Mouse (Mus musculus) CH12.LX (cell line): ENCODE measurements at regions not wholly inside any gene's neighbourhood (a gene's known extent, or its start where the extent isn't known, plus 50 kb on each side); places are given as distances from the start of the nearest gene placed in this dataset.

Experiments used
- DNase-seq: peaks from one replicate; pipeline ENCODE4 v3.0.0-alpha.2; 2013; ENCODE audit errors: extremely low read depth
- H3K27ac ChIP-seq: 2 replicates; pipeline ENCODE4 v1.5.1; 2012; ENCODE audit warnings: low read depth, mild to moderate bottlenecking, control low read depth, moderate library complexity; ENCODE audit not compliant: insufficient read depth
- H3K27me3 ChIP-seq: replicated peaks from 2 replicates; pipeline ENCODE3; 2012; ENCODE audit warnings: inconsistent platforms
- H3K36me3 ChIP-seq, 2 experiments: replicated peaks in 1 of 2; 2 replicates each; pipeline versions ENCODE3 to v1.6.1; 2012; ENCODE audit warnings: inconsistent platforms in 1 of 2, low read length in 1 of 2, mild to moderate bottlenecking in 1 of 2, mixed read lengths in 1 of 2, moderate library complexity in 1 of 2; ENCODE audit not compliant: control insufficient read depth in 1 of 2, insufficient read depth in 1 of 2
- H3K4me1 ChIP-seq, 2 experiments: 2 replicates each; pipeline ENCODE4 v1.6.1; 2012; ENCODE audit warnings: inconsistent platforms in 1 of 2, moderate library complexity in 1 of 2; ENCODE audit not compliant: insufficient read depth in 2 of 2, control insufficient read depth in 1 of 2
- H3K4me2 ChIP-seq: 2 replicates; pipeline ENCODE4 v1.6.1; 2012; ENCODE audit warnings: low read depth, mild to moderate bottlenecking, control low read depth; ENCODE audit not compliant: poor library complexity, insufficient read depth, severe bottlenecking
- H3K4me3 ChIP-seq, 3 experiments: fragments of 150-350 bp in 1 of 3; sonication (generic) in 1 of 3; replicated peaks in 1 of 3; 2 replicates each; pipeline versions ENCODE3 to v1.5.1; 2011 to 2012; ENCODE audit warnings: low read depth in 2 of 3, low read length in 2 of 3, mild to moderate bottlenecking in 2 of 3, moderate library complexity in 2 of 3, control low read depth in 1 of 3, improper control_type of control experiment in 1 of 3, inconsistent platforms in 1 of 3, mixed read lengths in 1 of 3; ENCODE audit not compliant: poor library complexity in 1 of 3
- H3K79me2 ChIP-seq: replicated peaks from 2 replicates; pipeline ENCODE4 v1.6.1; 2012; ENCODE audit warnings: mild to moderate bottlenecking, moderate library complexity; ENCODE audit not compliant: control insufficient read depth, poor library complexity, insufficient read depth, severe bottlenecking; ENCODE audit errors: extremely low read depth
- H3K9ac ChIP-seq: 2 replicates; pipeline ENCODE4 v1.6.1; 2012; ENCODE audit warnings: low read depth, mild to moderate bottlenecking, control low read depth, moderate library complexity; ENCODE audit not compliant: insufficient read depth
- H3K9me3 ChIP-seq: replicated peaks from 2 replicates; pipeline ENCODE3; 2012; ENCODE audit warnings: low read length, inconsistent platforms, mixed read lengths
- CHD1 ChIP-seq: IDR thresholded peaks from 2 replicates; pipeline ENCODE4 v1.6.1; 2012; ENCODE audit warnings: low read depth, low read length, improper control_type of control experiment, inconsistent platforms
- CHD2 ChIP-seq: IDR thresholded peaks from 2 replicates; pipeline ENCODE4 v1.6.1; 2011; ENCODE audit warnings: low read length, improper control_type of control experiment
- ELF1 ChIP-seq: IDR thresholded peaks from 2 replicates; pipeline ENCODE4 v1.6.1; 2014; ENCODE audit warnings: low read depth, mild to moderate bottlenecking, inconsistent platforms, low read length, improper control_type of control experiment
- GABPA ChIP-seq: IDR thresholded peaks from 2 replicates; pipeline ENCODE4 v1.6.1; 2012; ENCODE audit warnings: low read depth, low read length, improper control_type of control experiment, inconsistent platforms; ENCODE audit not compliant: insufficient replicate concordance
- MAZ ChIP-seq: IDR thresholded peaks from 2 replicates; pipeline ENCODE4 v1.6.1; 2012; ENCODE audit warnings: low read depth, mild to moderate bottlenecking, inconsistent platforms, low read length, improper control_type of control experiment, moderate library complexity
- MXI1 ChIP-seq: IDR thresholded peaks from 2 replicates; pipeline ENCODE4 v1.6.1; 2011; ENCODE audit warnings: mild to moderate bottlenecking, low read depth, low read length, improper control_type of control experiment
- MYC ChIP-seq: IDR thresholded peaks from 2 replicates; pipeline ENCODE4 v1.6.1; 2011; ENCODE audit warnings: low read depth, mild to moderate bottlenecking, improper control_type of control experiment, low read length
- NRF1 ChIP-seq: IDR thresholded peaks from 2 replicates; pipeline ENCODE4 v1.6.1; 2014; ENCODE audit warnings: low read depth, mild to moderate bottlenecking, inconsistent platforms, low read length, improper control_type of control experiment, moderate library complexity
- PAX5 ChIP-seq: IDR thresholded peaks from 2 replicates; pipeline ENCODE4 v1.6.1; 2012; ENCODE audit warnings: low read length, inconsistent platforms, mixed read lengths
- POLR2A ChIP-seq: IDR thresholded peaks from 2 replicates; pipeline ENCODE4 v1.6.1; 2011; ENCODE audit warnings: low read depth, mild to moderate bottlenecking, improper control_type of control experiment, low read length
- POLR2AphosphoS2 ChIP-seq: IDR thresholded peaks from 2 replicates; pipeline ENCODE4 v1.6.1; 2011; ENCODE audit warnings: low read depth, low read length, improper control_type of control experiment
- RAD21 ChIP-seq: IDR thresholded peaks from 2 replicates; pipeline ENCODE4 v1.6.1; 2011; ENCODE audit warnings: low read depth, mild to moderate bottlenecking, low read length, improper control_type of control experiment, moderate library complexity
- RCOR1 ChIP-seq: conservative IDR thresholded peaks from 2 replicates; pipeline ENCODE4 v1.6.1; 2012; ENCODE audit warnings: low read depth, mild to moderate bottlenecking, inconsistent platforms, low read length, improper control_type of control experiment
- TBP ChIP-seq: conservative IDR thresholded peaks from 2 replicates; pipeline ENCODE4 v1.6.1; 2011; ENCODE audit warnings: low read depth, low read length, improper control_type of control experiment
- TCF12 ChIP-seq: IDR thresholded peaks from 2 replicates; pipeline ENCODE4 v1.6.1; 2014; ENCODE audit warnings: low read depth, mild to moderate bottlenecking, inconsistent platforms, low read length, improper control_type of control experiment
- UBTF ChIP-seq: IDR thresholded peaks from 2 replicates; pipeline ENCODE4 v1.6.1; 2012; ENCODE audit warnings: low read depth, mild to moderate bottlenecking, inconsistent platforms, low read length, improper control_type of control experiment, moderate library complexity
- USF1 ChIP-seq: IDR thresholded peaks from 2 replicates; pipeline ENCODE4 v1.6.1; 2014; ENCODE audit warnings: low read depth, mild to moderate bottlenecking, inconsistent platforms, low read length, improper control_type of control experiment
- USF2 ChIP-seq: conservative IDR thresholded peaks from 2 replicates; pipeline ENCODE4 v1.6.1; 2011; ENCODE audit warnings: low read depth, low read length, improper control_type of control experiment
- ZC3H11A ChIP-seq: IDR thresholded peaks from 2 replicates; pipeline ENCODE4 v1.6.1; 2012; ENCODE audit warnings: low read depth, mild to moderate bottlenecking, inconsistent platforms, low read length, improper control_type of control experiment
- ZMIZ1 ChIP-seq: IDR thresholded peaks from 2 replicates; pipeline ENCODE4 v1.6.1; 2012; ENCODE audit warnings: low read depth, mild to moderate bottlenecking, inconsistent platforms, low read length, improper control_type of control experiment
- ZNF384 ChIP-seq: IDR thresholded peaks from 2 replicates; pipeline ENCODE4 v1.6.1; 2012; ENCODE audit warnings: low read depth, low read length, improper control_type of control experiment, inconsistent platforms
- dilution Hi-C: fragments of 300-500 bp; cut with MboI; formaldehyde crosslinking; loops from 2 replicates; pipeline ENCODE4 v1.14.3; 2020; ENCODE audit warnings: low sequenced_read_pairs; ENCODE audit not compliant: extremely low pct_unique_long_range_greater_than_20kb, extremely low pct_ligation_motif_present
- in situ Hi-C: fragments of 300-500 bp; cut with MboI; formaldehyde crosslinking; loops from 3 replicates; pipeline ENCODE4 v1.14.3; 2019; ENCODE audit warnings: low sequenced_read_pairs, low pct_ligation_motif_present, low pct_unique_long_range_greater_than_20kb, mixed read lengths

DNA sequence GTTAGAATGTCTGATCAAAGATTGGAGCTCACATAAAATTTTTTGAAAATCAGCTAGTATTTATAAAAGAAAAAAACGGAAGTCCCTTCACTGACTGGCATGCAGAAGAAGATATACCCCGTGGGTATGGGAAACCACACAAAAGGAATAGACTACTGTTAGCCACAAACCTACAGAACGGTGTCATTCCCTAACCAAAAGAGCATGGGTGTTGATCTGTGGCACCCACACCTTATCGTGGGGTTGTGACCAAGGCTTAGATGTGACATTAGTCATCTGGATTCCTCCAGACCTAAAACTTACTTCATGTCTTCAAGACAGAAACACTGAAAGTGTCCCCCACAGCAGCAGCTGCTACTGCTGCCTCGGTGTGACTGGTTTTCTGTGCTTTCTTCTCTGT lies 108.2 kb upstream of the Dhrs4 start:
- dilution Hi-C loops (no loop called here), in situ Hi-C loops (no loop called here)
- no peaks in the 10 kb centered on the region for H3K36me3 ChIP-seq
- H3K4me2 ChIP-seq = no peak overlapping the region
- no peak overlapping the region for H3K9ac ChIP-seq
- no peaks in the 10 kb centered on the region for H3K27me3 ChIP-seq
- H3K9me3 ChIP-seq = no peaks in the 10 kb centered on the region
- DNase-seq = no peak
- no peak for TF ChIP-seq ZNF384
- TF ChIP-seq ZC3H11A = no peak
- no peak for TF ChIP-seq RAD21
- TF ChIP-seq MAZ = no peak
- no peak for TF ChIP-seq TBP
- TF ChIP-seq TCF12 = no peak
- no peak for TF ChIP-seq MXI1
- H3K79me2 ChIP-seq = no peaks in the 10 kb centered on the region
- H3K27ac ChIP-seq = no peak overlapping the region
- no peak overlapping the region for H3K4me3 ChIP-seq
- H3K4me1 ChIP-seq = no peaks in the 10 kb centered on the region

DNA sequence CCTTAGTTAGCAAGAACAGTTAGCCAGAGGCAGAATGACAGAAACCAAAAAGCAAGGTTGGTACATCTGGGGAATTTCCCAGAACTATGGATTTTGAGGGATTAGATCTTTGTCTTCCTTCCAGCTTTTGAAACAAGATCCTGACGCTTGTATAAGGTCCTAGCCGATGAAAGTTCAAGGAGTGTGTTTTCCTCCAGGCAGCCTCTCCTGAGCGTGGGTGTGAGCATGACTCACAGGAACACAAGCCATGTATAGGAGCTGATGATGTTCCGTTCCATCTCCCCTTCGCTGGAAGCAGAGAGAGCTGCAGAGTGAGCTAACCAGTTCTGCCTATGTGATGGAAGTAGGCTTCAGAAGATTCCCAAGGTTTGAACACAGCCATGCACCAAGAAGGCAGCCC lies 105.6 kb upstream of the Dhrs4 start:
- Histone ChIP-seq H3K79me2 (no peaks in the 10 kb centered on the region), H3K27ac (no peak overlapping the region), H3K4me3 (no peak overlapping the region), H3K4me1 (no peaks in the 10 kb centered on the region), H3K9me3 (no peaks in the 10 kb centered on the region), H3K9ac (no peak overlapping the region), H3K4me2 (no peak overlapping the region), H3K27me3 (no peaks in the 10 kb centered on the region), H3K36me3 (no peaks in the 10 kb centered on the region)
- DNase-seq = no peak
- TF ChIP-seq MAZ (no peak), ZC3H11A (no peak), USF1 (no peak), POLR2AphosphoS2 (no peak), RAD21 (no peak), GABPA (no peak), MXI1 (no peak), MYC (no peak), USF2 (no peak), UBTF (no peak), NRF1 (no peak), CHD1 (no peak), ELF1 (no peak), ZMIZ1 (no peak), PAX5 (no peak), POLR2A (no peak), CHD2 (no peak), TBP (no peak), RCOR1 (no peak)
- dilution Hi-C loops (no loop called here), in situ Hi-C loops (no loop called here)
